Mouse (Mus musculus): ENCODE data around the gene Trp53inp2. TPM values are rescaled to one million over a fixed set of nuclear protein-coding genes. Genes with fewer than 3 reads are reported as not detected.

Trp53inp2 gene
- polyA plus RNA-seq, 1 experiment: 13.8 TPM

- no peak overlapping the region for H3ac ChIP-seq (ENCODE audit: control insufficient read depth, insufficient read length, low read depth)
- TF ChIP-seq FOSL1 (IDR thresholded peaks at IDR 0.05; ENCODE audit: insufficient read depth, low read length, poor library complexity, severe bottlenecking) (no peak), CEBPB (IDR thresholded peaks at IDR 0.05; ENCODE audit: low read depth) (no peak)
- no peaks in the 10 kb centered on the region for H3K79me3 ChIP-seq (ENCODE audit: low read depth)
- no peaks in the 10 kb centered on the region for H3K36me3 ChIP-seq (ENCODE audit: control insufficient read depth, insufficient read depth)
- H3K27me3 ChIP-seq (ENCODE audit: control insufficient read depth, insufficient read depth, insufficient read length): no peaks in the 10 kb centered on the region
- no peak overlapping the region for H3K4me3 ChIP-seq (ENCODE audit: insufficient read depth, poor library complexity, severe bottlenecking)
- no peaks in the 10 kb centered on the region for H3K79me2 ChIP-seq (ENCODE audit: control insufficient read depth, insufficient read depth)
These were observed 4.7 kb upstream of the Trp53inp2 start for GRCm38 (mm10) chr2:155376191-155376590.

GRCm38 (mm10) chr2:155381060-155381437, 190 bp downstream of the Trp53inp2 start:
- no peak overlapping the region for H3ac ChIP-seq (ENCODE audit: control insufficient read depth, insufficient read length, low read depth)
- no peaks in the 10 kb centered on the region for H3K36me3 ChIP-seq (ENCODE audit: control insufficient read depth, insufficient read depth)
- peak overlapping the region; percentile 52 for H3K4me3 ChIP-seq (ENCODE audit: insufficient read depth, poor library complexity, severe bottlenecking)
- TF ChIP-seq CTCF (IDR thresholded peaks at IDR 0.05; ENCODE audit: control insufficient read depth, insufficient read depth, insufficient read length): no peak
- no peak for TF ChIP-seq CEBPB (IDR thresholded peaks at IDR 0.05; ENCODE audit: low read depth)
- no peak for TF ChIP-seq MAX (IDR thresholded peaks at IDR 0.05)
- TF ChIP-seq FOSL1 (IDR thresholded peaks at IDR 0.05; ENCODE audit: insufficient read depth, low read length, poor library complexity, severe bottlenecking): no peak
- TF ChIP-seq USF1 (IDR thresholded peaks at IDR 0.05; ENCODE audit: low read depth): no peak
- TF ChIP-seq MYOG (IDR thresholded peaks at IDR 0.05; ENCODE audit: control insufficient read depth, extremely low read depth, insufficient read length): no peak
- TF ChIP-seq MYOD1 (IDR thresholded peaks at IDR 0.05; ENCODE audit: control insufficient read depth, insufficient read length, low read depth): no peak
- H3K79me3 ChIP-seq (ENCODE audit: low read depth): no peaks in the 10 kb centered on the region
- H3K27me3 ChIP-seq (ENCODE audit: control insufficient read depth, insufficient read depth, insufficient read length): no peaks in the 10 kb centered on the region
- H3K79me2 ChIP-seq (ENCODE audit: control insufficient read depth, insufficient read depth): no peaks in the 10 kb centered on the region

- Histone ChIP-seq H3K79me3 (ENCODE audit: low read depth) (no peaks in the 10 kb centered on the region), H3K4me3 (ENCODE audit: insufficient read depth, poor library complexity, severe bottlenecking) (peak overlapping the region; percentile 52), H3ac (ENCODE audit: control insufficient read depth, insufficient read length, low read depth) (peak overlapping the region; percentile 55), H3K36me3 (ENCODE audit: control insufficient read depth, insufficient read depth) (no peaks in the 10 kb centered on the region), H3K79me2 (ENCODE audit: control insufficient read depth, insufficient read depth) (no peaks in the 10 kb centered on the region), H3K27me3 (ENCODE audit: control insufficient read depth, insufficient read depth, insufficient read length) (no peaks in the 10 kb centered on the region)
- no peak for TF ChIP-seq MYOG (IDR thresholded peaks at IDR 0.05; ENCODE audit: control insufficient read depth, extremely low read depth, insufficient read length)
- TF ChIP-seq CTCF (IDR thresholded peaks at IDR 0.05; ENCODE audit: control insufficient read depth, insufficient read depth, insufficient read length): no peak
These were observed 928 bp downstream of the Trp53inp2 start for GRCm38 (mm10) chr2:155381643-155382331.

- no peak for TF ChIP-seq MYOG (IDR thresholded peaks at IDR 0.05; ENCODE audit: control insufficient read depth, extremely low read depth, insufficient read length)
- TF ChIP-seq MAX (IDR thresholded peaks at IDR 0.05): no peak
- TF ChIP-seq USF1 (IDR thresholded peaks at IDR 0.05; ENCODE audit: low read depth): no peak
- no peak for TF ChIP-seq FOSL1 (IDR thresholded peaks at IDR 0.05; ENCODE audit: insufficient read depth, low read length, poor library complexity, severe bottlenecking)
- TF ChIP-seq CEBPB (IDR thresholded peaks at IDR 0.05; ENCODE audit: low read depth): no peak
- no peak for TF ChIP-seq CTCF (IDR thresholded peaks at IDR 0.05; ENCODE audit: control insufficient read depth, insufficient read depth, insufficient read length)
- TF ChIP-seq MYOD1 (IDR thresholded peaks at IDR 0.05; ENCODE audit: control insufficient read depth, insufficient read length, low read depth): no peak
- Histone ChIP-seq H3K79me2 (ENCODE audit: control insufficient read depth, insufficient read depth) (no peaks in the 10 kb centered on the region), H3ac (ENCODE audit: control insufficient read depth, insufficient read length, low read depth) (peak overlapping the region; percentile 19), H3K27me3 (ENCODE audit: control insufficient read depth, insufficient read depth, insufficient read length) (no peaks in the 10 kb centered on the region), H3K4me3 (ENCODE audit: insufficient read depth, poor library complexity, severe bottlenecking) (peak overlapping the region; percentile 52), H3K79me3 (ENCODE audit: low read depth) (no peaks in the 10 kb centered on the region), H3K36me3 (ENCODE audit: control insufficient read depth, insufficient read depth) (no peaks in the 10 kb centered on the region)
These were observed 1.5 kb downstream of the Trp53inp2 start for GRCm38 (mm10) chr2:155382332-155382700.

- H3K79me2 ChIP-seq (ENCODE audit: control insufficient read depth, insufficient read depth): no peaks in the 10 kb centered on the region
- no peak for TF ChIP-seq MYOG (IDR thresholded peaks at IDR 0.05; ENCODE audit: control insufficient read depth, extremely low read depth, insufficient read length)
- no peaks in the 10 kb centered on the region for H3K36me3 ChIP-seq (ENCODE audit: control insufficient read depth, insufficient read depth)
- H3K79me3 ChIP-seq (ENCODE audit: low read depth): no peaks in the 10 kb centered on the region
- H3K27me3 ChIP-seq (ENCODE audit: control insufficient read depth, insufficient read depth, insufficient read length): no peaks in the 10 kb centered on the region
- H3K4me3 ChIP-seq (ENCODE audit: insufficient read depth, poor library complexity, severe bottlenecking): no peak overlapping the region
- H3ac ChIP-seq (ENCODE audit: control insufficient read depth, insufficient read length, low read depth): no peak overlapping the region
These were observed 2.1 kb downstream of the Trp53inp2 start for GRCm38 (mm10) chr2:155382791-155383438.

- no peak overlapping the region for H3K4me3 ChIP-seq (ENCODE audit: insufficient read depth, poor library complexity, severe bottlenecking)
- TF ChIP-seq CEBPB (IDR thresholded peaks at IDR 0.05; ENCODE audit: low read depth) (no peak), CTCF (IDR thresholded peaks at IDR 0.05; ENCODE audit: control insufficient read depth, insufficient read depth, insufficient read length) (peak; percentile 49), FOSL1 (IDR thresholded peaks at IDR 0.05; ENCODE audit: insufficient read depth, low read length, poor library complexity, severe bottlenecking) (no peak)
- no peaks in the 10 kb centered on the region for H3K79me2 ChIP-seq (ENCODE audit: control insufficient read depth, insufficient read depth)
- H3K36me3 ChIP-seq (ENCODE audit: control insufficient read depth, insufficient read depth): peaks cover 12% of the 10 kb centered on the region
- no peaks in the 10 kb centered on the region for H3K79me3 ChIP-seq (ENCODE audit: low read depth)
- no peaks in the 10 kb centered on the region for H3K27me3 ChIP-seq (ENCODE audit: control insufficient read depth, insufficient read depth, insufficient read length)
- H3ac ChIP-seq (ENCODE audit: control insufficient read depth, insufficient read length, low read depth): no peak overlapping the region
These were observed 4.2 kb downstream of the Trp53inp2 start for GRCm38 (mm10) chr2:155385090-155385489.
